In genomic region chr19:58145521-58145920, GRCm38 (mm10) we compare ENCODE assay signal across 18 mouse cellular contexts.
DNase-seq lines count a peak whose midpoint lies in the region; ATAC-seq lines count a peak whose summit lies in the region.
"Had no signal": no experiment of that assay in that cellular context is flagged by ENCODE, and none has a peak within 500 bp of the region (broad histone marks: within the 10 kb centered on the region; RNA-seq: fewer than 3 reads in every experiment).

No protein-coding gene starts in this region.

- no peak for ATAC-seq in midbrain, embryonic 14.5 days (ENCODE audit: low FRiP score, low TSS enrichment)
- ATAC-seq in heart, embryonic 16.5 days (replicated peaks; ENCODE audit: extremely low read depth, insufficient read depth, low FRiP score) = peak; percentile 77; the same call in 1 of the 2 replicates
- ATAC-seq: intestine, embryonic 16.5 days had no signal

- no peaks in the 10 kb centered on the region for H3K36me3 ChIP-seq in midbrain, embryonic 14.5 days (ENCODE audit: control insufficient read depth, insufficient read depth, low read length)
- H3K36me3 ChIP-seq in midbrain, embryonic 10.5 days = no peaks in the 10 kb centered on the region
- H3K36me3 ChIP-seq in heart, embryonic 16.5 days (ENCODE audit: control insufficient read depth, insufficient read depth) = no peaks in the 10 kb centered on the region
- H3K36me3 ChIP-seq: embryonic facial prominence, embryonic 15.5 days; midbrain, embryonic 12.5 days had no signal

- no peak overlapping the region for H3K4me2 ChIP-seq in midbrain, embryonic 14.5 days (ENCODE audit: low read length)
- H3K4me2 ChIP-seq in heart, embryonic 16.5 days (ENCODE audit: low read depth, low read length) = no peak overlapping the region
- H3K4me2 ChIP-seq: embryonic facial prominence, embryonic 15.5 days; midbrain, embryonic 12.5 days had no signal

- DNase-seq in heart, adult 11 months = peak; percentile 93
- no peak for DNase-seq in heart, postnatal 25 days (ENCODE audit: low spot score)
- DNase-seq in midbrain, embryonic 14.5 days = peak; percentile 57
- no peak for DNase-seq in midbrain, embryonic 10.5 days (ENCODE audit: low spot score)
- DNase-seq in retina, postnatal 1 day = peak; percentile 68
- no peak for DNase-seq in kidney, adult 18-20 months
- DNase-seq in right cerebral cortex, postnatal 14 days = no peak
- DNase-seq: adrenal gland, postnatal 25 days; cerebellum, adult 9-11 months; layer of hippocampus, postnatal 36 days; lung, adult 18-20 months; right cerebral cortex, postnatal 25 days; thymus, postnatal 25 days had no signal

- no peaks in the 10 kb centered on the region for H3K4me1 ChIP-seq in midbrain, embryonic 14.5 days (ENCODE audit: control insufficient read depth, insufficient read depth, low read length)
- peaks cover 3% of the 10 kb centered on the region; the same call in 1 of the 2 replicates for H3K4me1 ChIP-seq in midbrain, embryonic 10.5 days
- H3K4me1 ChIP-seq in heart, embryonic 16.5 days (ENCODE audit: control insufficient read depth, insufficient read depth, low read length) = peaks cover 10% of the 10 kb centered on the region
- H3K4me1 ChIP-seq: midbrain, embryonic 12.5 days had no signal

- H3K9ac ChIP-seq in midbrain, embryonic 14.5 days (replicated peaks; ENCODE audit: low read length) = no peak overlapping the region
- no peak overlapping the region for H3K9ac ChIP-seq in heart, embryonic 16.5 days (ENCODE audit: low read length)
- H3K9ac ChIP-seq: embryonic facial prominence, embryonic 15.5 days; midbrain, embryonic 12.5 days had no signal

- no peaks in the 10 kb centered on the region for H3K27me3 ChIP-seq in midbrain, embryonic 14.5 days (ENCODE audit: control insufficient read depth, insufficient read depth, low read length)
- no peaks in the 10 kb centered on the region for H3K27me3 ChIP-seq in midbrain, embryonic 10.5 days (ENCODE audit: low read depth, poor library complexity, severe bottlenecking)
- peaks cover 3% of the 10 kb centered on the region; the same call in 1 of the 2 replicates for H3K27me3 ChIP-seq in heart, embryonic 16.5 days (ENCODE audit: control insufficient read depth, insufficient read depth, low read length)
- H3K27me3 ChIP-seq: embryonic facial prominence, embryonic 15.5 days; midbrain, embryonic 12.5 days had no signal

- no peak overlapping the region for H3K4me3 ChIP-seq in midbrain, embryonic 14.5 days (replicated peaks; ENCODE audit: low read depth, low read length)
- no peak overlapping the region for H3K4me3 ChIP-seq in midbrain, embryonic 10.5 days
- no peak overlapping the region for H3K4me3 ChIP-seq in heart, embryonic 16.5 days (ENCODE audit: low read length)
- H3K4me3 ChIP-seq: embryonic facial prominence, embryonic 15.5 days; midbrain, embryonic 12.5 days had no signal

- no peak overlapping the region for H3K27ac ChIP-seq in midbrain, embryonic 14.5 days (replicated peaks; ENCODE audit: low read depth, low read length)
- H3K27ac ChIP-seq in midbrain, embryonic 10.5 days (replicated peaks) = no peak overlapping the region
- H3K27ac ChIP-seq in heart, embryonic 16.5 days (ENCODE audit: low read length) = no peak overlapping the region
- H3K27ac ChIP-seq: embryonic facial prominence, embryonic 15.5 days; midbrain, embryonic 12.5 days; stomach, postnatal 0 days had no signal

- WGBS in midbrain, embryonic 14.5 days = 61% methylated on average over 9 of the region's 9 CpGs
- whole genome bisulfite sequencing in midbrain, embryonic 10.5 days = 89% methylated on average over 9 of the region's 9 CpGs
- 35% methylated on average over 9 of the region's 9 CpGs for WGBS in heart, embryonic 16.5 days

- no peaks in the 10 kb centered on the region for H3K9me3 ChIP-seq in midbrain, embryonic 14.5 days (ENCODE audit: control insufficient read depth, low read length)
- H3K9me3 ChIP-seq in midbrain, embryonic 10.5 days (replicated peaks) = no peaks in the 10 kb centered on the region
- no peaks in the 10 kb centered on the region for H3K9me3 ChIP-seq in heart, embryonic 16.5 days (replicated peaks; ENCODE audit: control insufficient read depth, low read length)
- H3K9me3 ChIP-seq: embryonic facial prominence, embryonic 15.5 days; midbrain, embryonic 12.5 days had no signal

- intact Hi-C loops in heart, postnatal 25 days (cut with DNase I) = no loop called here

Comparison
In these comparisons a context has a peak if more than half of its experiments do, and no peak if none do; other contexts are left out.
1. DNase-seq: peak in heart, adult 11 months (single experiment), midbrain, embryonic 14.5 days (single experiment) and retina, postnatal 1 day (single experiment); none in heart, postnatal 25 days (single experiment), midbrain, embryonic 10.5 days (single experiment), kidney, adult 18-20 months (single experiment) and right cerebral cortex, postnatal 14 days (single experiment).